Mouse (Mus musculus): ENCODE measurements around the gene Arhgap8. TPM values are rescaled to one million over a fixed set of nuclear protein-coding genes. Genes with fewer than 3 reads are reported as not detected.
A peak's percentile ranks its signal among the peaks of the same experiment; 100 is the strongest.

Gene Arhgap8
- total RNA-seq, 2 experiments from 2014 or later = 0.28 TPM

- no peak for DNase-seq (ENCODE audit: low spot score in 2 of 2)
Measured at GRCm38 (mm10) chr15:84731676-84732424, 12.0 kb downstream of the Arhgap8 start.

DNA sequence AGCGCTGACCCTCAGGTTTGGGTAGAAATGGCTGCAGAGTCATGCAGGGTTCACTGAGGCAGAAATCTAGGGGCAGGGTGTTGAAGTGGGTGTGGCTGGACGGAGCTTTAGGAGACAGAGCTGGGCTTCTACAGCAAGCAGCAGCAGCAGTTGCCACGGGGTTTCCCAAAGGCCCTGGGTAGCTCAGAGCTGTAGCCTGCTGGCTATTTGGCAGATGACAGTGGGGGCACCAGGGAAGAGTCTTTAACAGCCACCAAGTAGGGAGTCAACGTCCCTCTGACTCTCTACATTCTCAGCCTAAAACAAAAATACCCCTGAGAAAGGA lies 12.5 kb downstream of the Arhgap8 start:
- no peak for DNase-seq (ENCODE audit: low spot score in 2 of 2)

DNA sequence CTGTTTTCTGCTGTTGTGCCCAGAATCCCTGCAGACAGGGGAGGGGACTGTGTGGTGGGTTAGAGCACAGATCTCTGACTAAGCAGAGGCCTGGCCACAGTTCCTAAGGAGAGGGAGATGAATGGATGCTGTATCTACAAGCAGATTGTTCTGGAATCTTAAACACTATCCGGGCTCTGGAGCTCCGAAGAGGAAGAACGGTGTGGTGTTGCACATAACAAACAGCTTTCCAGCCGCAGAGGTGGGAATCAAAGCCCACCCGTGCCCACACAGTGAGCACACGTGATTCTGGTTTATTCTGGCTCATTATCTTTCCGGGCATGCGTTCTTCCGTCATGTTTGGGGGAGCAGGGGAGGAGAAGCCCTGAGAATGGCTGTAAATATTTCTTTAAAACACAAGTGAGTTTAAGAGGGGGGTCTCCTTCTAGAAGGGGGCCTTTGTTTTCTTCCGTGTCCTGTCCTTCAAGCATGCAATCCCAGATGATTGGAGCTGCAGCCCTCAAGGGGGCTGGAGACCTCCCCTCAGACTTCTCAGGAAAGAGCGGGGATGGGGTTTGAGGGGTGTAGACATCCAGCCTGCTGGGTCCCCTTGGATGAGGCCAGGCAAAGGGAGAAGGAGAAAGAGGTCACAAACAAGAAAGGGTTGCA lies 16.6 kb downstream of the Arhgap8 start:
- DNase-seq (ENCODE audit: low spot score in 2 of 2) = no peak

GRCm38 (mm10) chr15:84736994-84737346 lies 17.1 kb downstream of the Arhgap8 start:
- DNase-seq (ENCODE audit: low spot score in 2 of 2) = no peak

- no peak for DNase-seq (ENCODE audit: low spot score in 2 of 2)
Measured at GRCm38 (mm10) chr15:84738246-84738645, 18.4 kb downstream of the Arhgap8 start.

DNA sequence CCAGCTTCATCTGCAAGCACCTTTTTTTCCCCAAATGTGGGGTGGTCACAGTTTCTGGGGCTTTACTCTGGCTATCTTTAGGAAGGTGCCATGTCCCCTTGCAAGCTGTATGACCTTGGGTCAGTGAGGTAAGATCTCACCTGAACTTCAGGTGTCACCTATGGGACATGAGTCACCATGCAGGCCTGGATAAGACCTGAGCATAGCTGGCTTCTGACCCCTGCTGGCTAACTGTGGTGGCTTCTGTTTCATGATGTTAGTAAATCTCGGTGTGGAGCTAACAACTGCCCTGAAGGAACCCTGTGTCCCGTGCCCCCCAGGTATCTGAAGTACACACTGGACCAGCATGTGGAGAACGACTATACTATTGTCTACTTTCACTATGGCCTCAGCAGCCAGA lies 21.7 kb downstream of the Arhgap8 start:
- no peak for DNase-seq (ENCODE audit: low spot score in 2 of 2)

GRCm38 (mm10) chr15:84743347-84743746 lies 23.5 kb downstream of the Arhgap8 start:
- no peak for DNase-seq (ENCODE audit: low spot score in 2 of 2)

- no peak for DNase-seq (ENCODE audit: low spot score in 2 of 2)
Measured at GRCm38 (mm10) chr15:84744308-84744707, 24.5 kb downstream of the Arhgap8 start.

DNA sequence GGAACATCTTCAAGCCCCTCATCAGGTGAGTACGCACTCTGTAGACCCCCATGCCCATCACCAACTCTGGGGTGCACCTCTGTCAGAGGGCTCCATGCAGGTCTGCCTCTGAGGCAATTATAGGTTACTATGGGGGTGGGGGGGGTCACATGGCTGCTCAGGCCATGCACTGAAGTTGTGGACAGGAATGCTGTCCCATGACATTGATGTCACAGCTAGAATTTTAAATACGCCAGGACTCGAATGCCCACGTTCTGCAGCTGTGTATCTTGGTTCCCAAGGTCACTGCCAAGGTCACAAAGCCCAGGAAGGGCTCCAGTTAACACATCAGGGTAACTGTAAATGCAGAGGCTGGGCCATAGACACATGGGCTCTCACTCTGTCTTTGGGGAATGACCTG lies 26.0 kb downstream of the Arhgap8 start:
- no peak for DNase-seq (ENCODE audit: low spot score in 2 of 2)

DNA sequence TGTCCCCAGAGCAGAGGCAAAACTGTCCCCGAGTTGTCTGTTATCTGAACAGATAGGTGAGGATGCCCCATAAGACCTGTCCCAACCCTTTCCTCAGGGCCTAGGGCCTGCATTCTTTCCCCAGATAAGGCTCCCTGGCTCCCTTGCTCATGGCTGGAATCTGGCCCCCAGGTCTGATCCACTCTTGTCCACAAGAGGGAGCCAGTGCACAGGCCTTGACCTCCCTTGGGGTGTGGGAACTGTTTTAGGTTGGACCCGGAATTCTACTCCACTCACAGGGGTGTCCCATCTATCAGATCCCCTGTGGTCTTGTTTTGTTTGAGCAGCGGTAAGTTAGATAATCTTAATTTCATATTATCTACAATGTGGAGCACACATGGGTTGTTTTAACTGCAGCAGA lies 35.1 kb downstream of the Arhgap8 start:
- DNase-seq (ENCODE audit: low spot score in 2 of 2) = peak; percentile 67 to 77

GRCm38 (mm10) chr15:84756426-84756825 lies 36.6 kb downstream of the Arhgap8 start:
- peak in 1 of 2 experiments; percentile 35 for DNase-seq (ENCODE audit: low spot score in 2 of 2)

- DNase-seq (ENCODE audit: low spot score in 2 of 2) = peak in 1 of 2 experiments; percentile 58
Measured at GRCm38 (mm10) chr15:84758493-84758892, 38.6 kb downstream of the Arhgap8 start.

- DNase-seq (ENCODE audit: low spot score in 2 of 2) = no peak
Measured at GRCm38 (mm10) chr15:84762712-84763422, 43.0 kb downstream of the Arhgap8 start.

DNA sequence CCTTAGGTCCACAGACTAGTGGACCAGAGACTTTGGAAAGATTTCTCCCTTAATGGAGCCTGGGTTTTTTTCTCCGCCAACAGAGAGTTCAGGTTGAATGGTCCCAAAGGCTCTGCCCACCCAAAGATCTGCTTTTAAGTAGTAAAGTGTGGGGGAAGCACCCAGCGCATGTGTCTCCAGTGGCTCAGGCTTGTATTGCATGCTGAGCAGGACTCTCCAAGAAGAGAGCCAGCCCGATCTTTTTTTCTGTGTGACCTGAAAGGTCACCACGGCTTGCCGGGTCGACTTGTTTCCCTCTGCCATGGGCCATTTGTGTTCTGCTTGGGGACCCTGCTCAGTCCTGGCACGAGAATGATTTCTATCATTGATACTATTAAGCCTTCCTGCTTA lies 43.6 kb downstream of the Arhgap8 start:
- no peak for DNase-seq (ENCODE audit: low spot score in 2 of 2)

GRCm38 (mm10) chr15:84766621-84767020 lies 46.8 kb downstream of the Arhgap8 start:
- no peak for DNase-seq (ENCODE audit: low spot score in 2 of 2)

GRCm38 (mm10) chr15:84768531-84768930 lies 48.7 kb downstream of the Arhgap8 start:
- DNase-seq (ENCODE audit: low spot score in 2 of 2) = peak in 1 of 2 experiments; percentile 37

DNA sequence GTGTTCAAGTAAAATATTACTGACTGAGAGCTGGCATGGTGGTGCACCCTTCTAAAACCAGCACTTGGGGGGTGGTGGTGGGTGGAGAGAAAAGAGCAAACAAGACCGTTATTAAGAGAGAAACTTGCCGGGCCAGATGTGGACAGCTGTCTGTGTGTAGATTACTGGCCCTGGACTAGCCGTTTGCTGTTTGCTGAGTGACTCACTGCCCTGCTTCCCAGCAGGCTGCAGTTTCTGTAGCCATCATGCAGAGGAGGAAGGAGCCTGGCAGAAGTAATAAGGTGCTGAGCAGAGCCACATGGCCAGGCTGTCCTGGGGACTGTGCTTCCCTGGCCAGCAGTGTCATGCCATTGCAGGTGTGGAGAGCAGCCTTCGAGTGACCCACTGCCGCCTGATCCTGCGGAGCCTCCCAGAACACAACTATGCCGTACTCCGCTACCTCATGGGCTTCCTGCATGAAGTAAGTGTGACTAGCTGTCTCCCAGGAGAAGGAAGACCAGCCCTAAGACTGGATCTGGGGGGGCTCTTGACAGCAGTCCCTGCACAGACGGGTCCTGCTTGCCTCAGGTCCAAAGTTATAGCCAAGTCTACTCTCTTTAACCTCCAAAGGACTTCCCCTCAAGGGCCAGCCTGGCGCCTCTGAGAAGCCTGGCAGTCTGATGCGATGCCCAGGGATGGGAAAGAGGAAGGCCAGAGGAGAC lies 49.9 kb downstream of the Arhgap8 start:
- no peak for DNase-seq (ENCODE audit: low spot score in 2 of 2)

DNA sequence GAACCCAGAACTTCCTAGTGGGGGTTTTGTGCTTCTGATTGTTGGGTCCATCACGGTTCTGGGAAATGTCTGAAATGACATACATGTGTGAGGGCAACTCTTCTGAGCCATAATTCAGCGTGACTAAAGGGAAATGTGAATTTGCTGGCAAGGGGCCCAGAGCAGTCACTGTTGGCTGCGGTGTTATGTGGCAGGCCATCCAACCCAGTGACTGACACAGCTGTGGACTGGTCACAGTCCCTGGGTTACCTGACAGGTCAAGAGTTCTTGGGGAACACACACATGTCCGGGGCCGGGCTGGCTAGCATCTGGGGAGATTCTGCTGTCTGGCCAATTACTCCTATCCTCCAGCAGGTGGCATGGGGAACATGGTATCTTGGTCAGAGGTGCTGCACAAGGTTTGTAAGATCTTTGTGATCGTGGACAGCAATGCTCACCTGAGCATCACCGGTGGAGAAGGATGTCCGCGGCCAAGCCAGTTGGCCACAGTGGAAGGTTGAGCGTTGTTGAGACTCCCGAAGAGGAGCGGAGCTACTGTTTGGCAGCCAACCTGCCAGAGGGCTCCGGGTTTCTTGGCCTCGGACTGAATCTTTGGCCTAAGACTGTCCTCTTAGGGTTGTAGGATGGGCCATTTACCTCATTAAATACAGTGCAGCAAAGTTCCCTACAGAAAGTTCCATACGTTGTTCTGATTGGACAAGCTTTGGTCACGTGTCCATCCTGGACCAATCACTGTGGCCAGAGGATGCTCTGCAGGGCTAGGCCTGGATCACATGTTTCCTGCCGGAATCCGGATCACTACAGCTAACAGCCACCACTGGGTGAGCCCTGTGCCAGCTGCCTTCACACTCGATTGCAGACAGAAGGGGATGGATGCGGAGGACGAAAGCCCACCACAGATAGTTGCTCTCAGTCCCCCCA lies 52.6 kb downstream of the Arhgap8 start:
- no peak for DNase-seq (ENCODE audit: low spot score in 2 of 2)

DNA sequence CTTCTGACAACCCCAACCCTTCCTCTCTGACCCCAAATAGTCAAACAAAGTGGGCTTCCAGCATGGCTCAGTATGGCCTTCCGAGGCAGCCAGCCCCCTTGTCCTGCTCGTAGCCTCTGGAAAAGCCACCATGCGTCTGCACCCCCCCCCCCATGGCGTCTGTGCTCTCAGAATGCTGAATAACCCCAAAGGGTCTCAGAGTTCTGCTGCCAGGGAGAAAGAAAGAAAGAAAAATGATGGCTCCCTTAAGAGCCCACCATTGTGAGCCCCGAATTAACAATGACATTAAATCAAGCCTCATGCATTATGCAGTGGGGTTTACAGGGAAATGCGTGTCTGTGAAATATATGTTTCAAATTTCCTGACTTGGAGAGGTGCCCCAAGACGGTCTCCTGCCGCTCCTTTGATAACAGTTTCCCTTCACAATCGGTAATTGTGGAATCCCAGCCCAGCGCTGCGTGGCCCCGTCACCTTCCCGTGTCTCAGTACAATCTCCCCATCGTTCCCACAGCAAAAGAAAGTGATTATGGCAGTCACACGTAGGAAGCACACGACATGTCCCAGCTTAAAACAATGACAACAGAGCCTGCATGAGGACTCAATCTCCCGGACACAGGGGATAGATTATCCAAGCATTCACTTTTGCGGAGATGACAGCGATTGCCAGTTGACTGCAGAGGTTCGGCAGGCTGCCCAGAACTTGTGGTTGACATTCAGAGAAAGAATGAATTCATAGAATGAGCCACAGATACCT lies 55.7 kb downstream of the Arhgap8 start:
- peak in 1 of 2 experiments; percentile 32 for DNase-seq (ENCODE audit: low spot score in 2 of 2)

DNA sequence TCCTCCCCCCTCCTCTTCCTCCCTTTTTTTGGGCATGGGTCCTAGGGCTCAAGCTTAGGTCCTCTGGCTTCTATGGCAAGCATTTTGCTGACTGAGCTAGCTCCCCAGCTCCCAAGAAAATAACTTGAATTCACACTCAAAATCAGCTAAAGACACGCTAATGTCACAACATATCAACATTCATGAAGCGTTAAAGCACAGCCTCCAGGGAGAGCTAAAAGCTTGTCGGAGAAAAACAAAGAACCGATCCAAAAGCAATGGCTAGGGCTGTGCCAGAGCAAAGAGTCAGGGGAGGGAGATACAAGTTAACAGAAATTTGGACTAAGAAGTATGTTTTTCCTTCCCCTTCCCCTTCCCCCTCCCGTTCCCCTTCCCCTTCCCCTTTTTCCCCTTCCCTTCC lies 58.7 kb downstream of the Arhgap8 start:
- no peak for DNase-seq (ENCODE audit: low spot score in 2 of 2)
